9 mouse cellular contexts compared by ENCODE assay signal in genomic region chr19:28835500-28835864, GRCm38 (mm10). TPM values are rescaled to one million over a fixed set of nuclear protein-coding genes. Genes with fewer than 3 reads are reported as not detected.
DNase-seq lines count a peak whose midpoint lies in the region; ATAC-seq and TF ChIP-seq lines count a peak whose summit lies in the region.
"Had no signal": no experiment of that assay in that cellular context is flagged by ENCODE, and none has a peak within 500 bp of the region (broad histone marks: within the 10 kb centered on the region; RNA-seq: fewer than 3 reads in every experiment).

No protein-coding gene starts in this region.

- no peak for DNase-seq in heart, adult 2 months
- no peak for DNase-seq in heart, adult 18-20 months
- DNase-seq in right cerebral cortex, adult 18-20 months, result peak; percentile 12
- no peak for DNase-seq in right cerebral cortex, postnatal 25 days
- no peak for DNase-seq in limb, embryonic 11.5 days (ENCODE audit: low spot score)
- no peak for DNase-seq in B cell, adult 2 months
- DNase-seq in spleen, postnatal 4 days (ENCODE audit: low spot score in 2 of 2), result no peak

- H3K27me3 ChIP-seq in heart, adult 2 months (ENCODE audit: control insufficient read depth, insufficient read depth, low read length), result peaks cover 3% of the 10 kb centered on the region; the same call in 1 of the 2 replicates
- H3K27me3 ChIP-seq in limb, embryonic 11.5 days (ENCODE audit: control insufficient read depth, insufficient read depth, low read length), result peaks cover 22% of the 10 kb centered on the region
- H3K27me3 ChIP-seq in stomach, embryonic 15.5 days (replicated peaks), result peaks cover 7% of the 10 kb centered on the region; the same call in 1 of the 2 replicates
- H3K27me3 ChIP-seq: CH12.LX had no signal

- no peak overlapping the region; the same call in 1 of the 2 replicates for H3K9ac ChIP-seq in heart, adult 2 months (ENCODE audit: low read depth, low read length)
- H3K9ac ChIP-seq in limb, embryonic 11.5 days (ENCODE audit: low read length), result peak overlapping the region; percentile 44
- no peak overlapping the region for H3K9ac ChIP-seq in stomach, embryonic 15.5 days

- no peak for TF ChIP-seq EP300 in heart, adult 2 months (IDR thresholded peaks at IDR 0.05; ENCODE audit: insufficient read depth, low read depth, low read length)

- no peak overlapping the region for H3K27ac ChIP-seq in heart, adult 2 months
- no peak overlapping the region for H3K27ac ChIP-seq in limb, embryonic 11.5 days (replicated peaks; ENCODE audit: low read depth, low read length)
- H3K27ac ChIP-seq in stomach, embryonic 15.5 days, result no peak overlapping the region

- no peak for ATAC-seq in limb, embryonic 11.5 days (ENCODE audit: insufficient number of reproducible peaks, low FRiP score, low TSS enrichment, low read depth)
- ATAC-seq in stomach, embryonic 15.5 days (ENCODE audit: insufficient read depth, low FRiP score, low read depth), result no peak

- no peaks in the 10 kb centered on the region for H3K9me3 ChIP-seq in limb, embryonic 11.5 days (ENCODE audit: control insufficient read depth, low read length)
- H3K9me3 ChIP-seq in stomach, embryonic 15.5 days, result no peaks in the 10 kb centered on the region

- no peaks in the 10 kb centered on the region for H3K36me3 ChIP-seq in heart, adult 2 months (ENCODE audit: control insufficient read depth, insufficient read depth, low read length)
- no peaks in the 10 kb centered on the region for H3K36me3 ChIP-seq in limb, embryonic 11.5 days (ENCODE audit: control insufficient read depth, insufficient read depth, low read length)
- H3K36me3 ChIP-seq in stomach, embryonic 15.5 days, result no peaks in the 10 kb centered on the region

- WGBS in heart, adult 2 months, result 15% methylated on average over 9 of the region's 9 CpGs
- 8% methylated on average over 9 of the region's 9 CpGs for WGBS in limb, embryonic 11.5 days
- 11% methylated on average over 9 of the region's 9 CpGs for whole genome bisulfite sequencing in stomach, embryonic 15.5 days

- TF ChIP-seq POLR2A in heart, adult 2 months (IDR thresholded peaks at IDR 0.05; ENCODE audit: insufficient read depth, low read depth, low read length), result no peak

- no peaks in the 10 kb centered on the region for H3K79me2 ChIP-seq in heart, adult 2 months (replicated peaks; ENCODE audit: control insufficient read depth, insufficient read depth, low read length)

- no peaks in the 10 kb centered on the region for H3K4me1 ChIP-seq in heart, adult 2 months (ENCODE audit: control insufficient read depth, insufficient read depth, low read length)
- no peaks in the 10 kb centered on the region for H3K4me1 ChIP-seq in limb, embryonic 11.5 days (ENCODE audit: control insufficient read depth, insufficient read depth, low read length)
- peaks cover 8% of the 10 kb centered on the region; the same call in 1 of the 2 replicates for H3K4me1 ChIP-seq in stomach, embryonic 15.5 days

- no peak for TF ChIP-seq CTCF in heart, adult 2 months (IDR thresholded peaks at IDR 0.05)

- H3K4me2 ChIP-seq in limb, embryonic 11.5 days (ENCODE audit: low read depth, severe bottlenecking), result peak overlapping the region; percentile 99
- H3K4me2 ChIP-seq in stomach, embryonic 15.5 days, result peak overlapping the region; percentile 98

- H3K4me3 ChIP-seq in heart, adult 2 months, result peak overlapping the region; percentile 56
- peak overlapping the region; percentile 61 for H3K4me3 ChIP-seq in limb, embryonic 11.5 days (ENCODE audit: low read depth, low read length)
- peak overlapping the region; percentile 52 for H3K4me3 ChIP-seq in stomach, embryonic 15.5 days (replicated peaks)

- intact Hi-C loops in heart, adult 2 months (cut with DNase I), result loop anchor here (5.0 kb wide), 1 partner anchor 42 kb away; no protein-coding TSS in a partner anchor

RNA-seq across cellular contexts. Expression of gene Slc1a1, which starts 0.6 kb away (rescaled TPM):
- 1 to 10 TPM; 1.3 to 2.9 TPM for total RNA-seq in heart, adult 2 months (2021)
- polyA plus RNA-seq in heart, adult 2 months (2012; rRNA removed), result 2.2 and 2.5 TPM in 2 replicates
- total RNA-seq in heart, adult 18-20 months (2021), result 1 to 10 TPM; 2.0 to 3.7 TPM
- 0.31 and 0.36 TPM in 2 replicates for polyA plus RNA-seq in limb, embryonic 11.5 days (2014; fragmentation: Nextera tagmentation; extraction: Ambion mirVana)
- polyA plus RNA-seq in stomach, embryonic 15.5 days (2015; fragmentation: Nextera tagmentation; extraction: Ambion mirVana), result 0.36 and 0.57 TPM in 2 replicates
